Mouse (Mus musculus): ENCODE data around the gene Ass1. TPM values are rescaled to one million over a fixed set of nuclear protein-coding genes. Genes with fewer than 3 reads are reported as not detected.

The Ass1 gene
- polyA plus RNA-seq, 1 experiment from 2014 or later: 7.3 TPM

DNA sequence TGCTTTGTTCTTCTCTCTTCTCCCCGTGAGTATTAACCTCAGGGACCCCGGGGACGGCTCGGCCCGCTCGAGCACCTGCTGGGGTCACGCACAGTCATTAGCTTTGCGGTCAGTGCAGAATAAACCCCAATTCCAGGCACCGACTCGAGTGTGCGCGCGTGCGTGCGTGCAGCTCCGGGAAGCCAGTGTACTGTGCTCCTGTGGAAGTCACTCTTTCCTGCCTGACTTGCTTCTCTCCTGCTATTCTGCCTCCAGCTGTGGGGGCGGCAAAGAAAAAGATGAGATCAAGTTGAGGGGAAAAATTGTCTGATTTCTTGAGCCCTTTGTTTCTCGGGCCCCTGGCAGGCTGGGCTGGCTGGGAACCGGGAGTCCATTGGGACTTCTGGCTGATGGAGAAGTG, 27.6 kb downstream of the Ass1 start:
- H3K4me1 ChIP-seq: peaks cover 100% of the 10 kb centered on the region

DNA sequence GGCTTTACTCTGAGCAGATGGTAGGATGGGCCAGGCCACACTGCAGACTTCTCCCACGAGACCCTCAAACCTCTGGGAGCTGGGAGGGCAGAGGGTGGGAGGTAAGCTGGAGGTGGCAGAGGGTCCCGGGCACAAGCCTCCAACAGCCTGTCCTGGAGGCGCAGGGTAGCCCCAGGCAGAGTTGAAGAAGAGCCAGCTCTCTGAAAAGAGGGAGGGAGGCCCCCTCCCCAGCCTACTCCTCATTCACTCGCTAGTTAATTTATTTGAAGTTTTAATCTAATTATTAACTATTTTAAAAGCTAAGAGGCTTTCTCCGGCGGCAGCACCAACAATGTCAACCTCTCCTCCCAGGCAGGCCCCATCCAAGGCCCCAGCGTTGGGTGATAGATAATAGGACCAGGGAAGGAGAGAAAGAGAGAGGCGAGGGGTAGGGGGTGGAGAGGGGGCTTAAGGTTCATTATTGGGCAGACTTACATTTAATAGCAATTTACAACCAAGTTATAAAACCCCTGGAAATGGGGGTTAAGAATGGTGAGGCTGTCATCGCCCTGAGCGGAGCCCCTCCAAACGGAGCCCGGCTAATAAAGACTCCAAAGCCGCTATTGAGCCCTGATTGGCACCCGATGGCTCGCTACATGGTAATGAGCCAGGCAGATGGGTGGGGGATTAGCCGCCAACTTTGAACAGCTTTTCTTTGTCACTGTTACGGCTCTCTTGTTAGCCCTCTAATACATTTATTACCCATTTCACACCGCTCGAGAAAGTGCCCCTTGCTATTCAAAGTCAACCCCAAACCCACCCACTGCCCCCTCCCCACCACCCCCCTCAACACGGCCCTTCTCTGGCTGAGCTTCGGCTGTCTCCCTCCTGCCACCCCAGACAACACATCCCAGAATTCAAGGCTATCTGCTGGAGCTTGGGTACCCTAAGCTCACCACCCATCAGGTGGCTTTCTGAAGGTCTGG, 29.6 kb downstream of the Ass1 start:
- H3K27me3 ChIP-seq (ENCODE audit: poor library complexity, severe bottlenecking): peaks cover 100% of the 10 kb centered on the region
- DNase-seq (ENCODE audit: extremely low spot score, low spot score): peak; percentile 75
- peak overlapping the region; percentile 69 for H3K27ac ChIP-seq
- peak overlapping the region; percentile 29 for H3K4me3 ChIP-seq
- H3K9me3 ChIP-seq: no peaks in the 10 kb centered on the region
- no peaks in the 10 kb centered on the region for H3K36me3 ChIP-seq (replicated peaks)
- 15% methylated on average over 21 of the region's 21 CpGs for WGBS
- peaks cover 100% of the 10 kb centered on the region for H3K4me1 ChIP-seq

More for the DNA sequence above, 27.6 kb downstream of the Ass1 start:
- no peaks in the 10 kb centered on the region for H3K9me3 ChIP-seq
- no peak for DNase-seq (ENCODE audit: extremely low spot score, low spot score)
- peaks cover 100% of the 10 kb centered on the region for H3K27me3 ChIP-seq (ENCODE audit: poor library complexity, severe bottlenecking)
- peak overlapping the region; percentile 53; the same call in 1 of the 2 replicates for H3K27ac ChIP-seq
- H3K36me3 ChIP-seq (replicated peaks): no peaks in the 10 kb centered on the region
- WGBS: 60% methylated on average over 19 of the region's 19 CpGs
- H3K4me3 ChIP-seq: 0 out of 2 replicates have a peak overlapping the region, but pooled peaks have one; percentile 4

DNA sequence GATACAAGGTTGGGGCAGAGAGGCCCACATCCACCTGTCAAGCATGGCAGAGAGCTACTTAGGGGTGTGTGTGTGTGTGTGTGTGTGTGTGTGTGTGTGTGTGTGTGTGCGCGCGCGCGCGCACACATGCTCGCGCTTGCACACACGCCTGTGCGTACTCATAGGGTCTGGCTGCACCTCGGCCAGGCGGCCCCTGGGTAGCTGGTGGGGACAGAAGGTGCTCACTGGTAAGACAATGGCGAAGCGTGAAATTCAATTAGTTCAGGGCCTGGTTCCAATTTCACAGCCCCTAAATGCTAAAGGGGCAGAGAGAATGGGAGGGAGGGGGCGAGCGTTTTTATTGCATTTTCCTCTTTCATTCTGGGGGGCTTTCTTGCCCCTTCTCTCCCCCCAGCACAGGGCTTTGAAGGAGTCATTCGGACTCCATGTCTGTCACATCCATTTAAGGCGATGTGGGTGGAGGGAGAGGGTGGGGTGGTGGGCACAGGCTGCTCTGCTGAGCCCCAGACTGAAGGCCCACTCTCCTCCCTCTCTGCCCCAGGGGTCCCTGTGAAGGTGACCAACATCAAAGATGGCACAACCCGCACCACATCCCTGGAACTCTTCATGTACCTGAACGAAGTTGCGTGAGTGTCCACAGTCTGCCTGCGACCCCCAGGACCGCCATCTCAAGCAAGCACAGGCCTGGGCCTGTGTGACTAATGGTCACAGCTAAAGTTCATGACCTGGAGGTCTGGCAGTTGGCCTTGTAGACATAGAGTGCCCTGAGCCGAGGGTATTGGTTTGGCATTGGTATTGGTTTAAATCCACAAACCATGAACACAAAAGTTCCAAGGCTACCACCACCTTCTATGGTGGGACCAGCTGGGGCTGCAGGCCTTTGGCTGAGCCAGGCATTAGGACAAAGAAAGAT, 30.5 kb downstream of the Ass1 start:
- H3K36me3 ChIP-seq (replicated peaks): no peaks in the 10 kb centered on the region
- peaks cover 100% of the 10 kb centered on the region for H3K4me1 ChIP-seq
- peaks cover 100% of the 10 kb centered on the region for H3K27me3 ChIP-seq (ENCODE audit: poor library complexity, severe bottlenecking)
- WGBS: 42% methylated on average over 24 of the region's 24 CpGs
- peak overlapping the region; percentile 29; the same call in 1 of the 2 replicates for H3K4me3 ChIP-seq
- H3K9me3 ChIP-seq: no peaks in the 10 kb centered on the region
- no peak for DNase-seq (ENCODE audit: extremely low spot score, low spot score)
- H3K27ac ChIP-seq: peak overlapping the region; percentile 69

DNA sequence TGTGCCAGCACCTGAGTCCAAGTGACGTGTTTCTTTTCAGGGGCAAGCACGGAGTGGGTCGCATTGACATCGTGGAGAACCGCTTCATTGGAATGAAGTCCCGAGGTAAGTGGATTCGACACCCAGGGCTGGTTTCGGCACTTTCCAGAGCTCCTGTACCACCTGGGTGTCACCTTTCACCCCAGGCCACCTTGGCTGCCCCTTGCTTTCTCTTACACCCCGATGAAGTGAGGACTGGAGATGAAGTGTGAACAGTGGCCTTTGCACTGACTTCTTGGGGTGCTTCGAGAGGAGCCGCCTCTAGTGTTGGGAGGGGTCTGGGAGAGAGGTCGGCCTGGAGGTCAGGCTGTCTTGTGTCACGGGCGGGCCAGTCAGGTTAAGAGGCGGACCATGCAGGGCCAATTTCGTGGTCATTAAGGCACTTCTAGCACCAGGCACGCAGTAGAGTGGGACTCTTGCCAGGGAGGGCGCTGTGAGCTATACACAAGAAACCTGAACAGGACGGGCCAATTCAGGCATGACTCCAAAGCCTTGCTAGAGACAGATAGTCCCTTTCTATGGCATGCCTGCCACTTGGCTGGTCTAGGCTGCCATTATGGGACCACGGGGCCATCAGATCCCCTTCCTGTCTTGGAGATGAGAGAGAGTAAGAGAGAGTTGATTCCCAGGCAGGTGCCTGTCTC, 31.6 kb downstream of the Ass1 start:
- Histone ChIP-seq H3K36me3 (replicated peaks) (no peaks in the 10 kb centered on the region), H3K9me3 (no peaks in the 10 kb centered on the region), H3K27me3 (ENCODE audit: poor library complexity, severe bottlenecking) (peaks cover 100% of the 10 kb centered on the region), H3K4me1 (peaks cover 99% of the 10 kb centered on the region), H3K4me3 (no peak overlapping the region), H3K27ac (peak overlapping the region; percentile 30; the same call in 1 of the 2 replicates)
- DNase-seq (ENCODE audit: extremely low spot score, low spot score): no peak
- WGBS: 48% methylated on average over 20 of the region's 20 CpGs

DNA sequence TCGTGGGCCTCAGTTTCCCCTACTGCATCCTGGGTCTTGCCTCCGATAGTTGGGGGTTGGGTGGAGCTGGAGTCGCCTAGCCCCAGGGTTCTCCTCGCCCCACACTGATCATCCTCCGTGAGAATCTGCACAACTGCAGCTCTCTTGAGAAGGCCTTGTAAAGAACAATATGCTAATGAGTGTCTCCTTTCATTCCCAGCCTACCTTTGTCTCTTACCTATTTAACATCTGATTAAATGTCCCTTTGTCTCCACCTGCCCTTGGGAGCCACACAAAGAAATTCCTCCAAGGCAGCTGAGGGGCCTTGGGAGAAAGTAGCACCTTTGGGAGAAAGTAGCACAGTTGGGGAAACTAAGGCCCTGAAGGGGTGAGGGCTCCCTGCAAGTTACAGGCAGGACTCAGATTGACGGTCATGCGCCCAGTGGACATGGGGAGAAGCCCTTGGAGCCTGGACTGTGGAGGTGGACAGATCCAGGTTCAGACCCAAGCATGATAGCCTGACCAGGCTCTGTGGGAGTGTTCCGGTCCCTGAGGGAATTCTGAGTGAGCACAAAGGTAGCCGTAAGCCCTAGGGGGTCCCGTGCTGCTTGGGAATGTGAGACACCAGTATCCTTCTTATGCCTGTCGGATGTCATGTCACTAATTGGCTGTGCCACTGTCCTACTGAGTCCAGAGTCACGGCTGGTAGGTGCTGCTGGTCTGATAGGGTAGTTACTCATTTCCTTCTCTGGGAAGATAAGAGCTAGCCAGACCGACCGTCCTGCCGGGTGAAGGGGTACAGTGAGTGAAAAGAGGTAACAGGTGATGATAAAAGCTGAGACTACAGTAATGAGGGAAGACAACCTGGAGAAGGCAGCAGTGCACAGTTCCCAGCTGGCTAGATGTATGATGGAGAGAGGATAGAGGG, 32.9 kb downstream of the Ass1 start:
- Histone ChIP-seq H3K4me3 (no peak overlapping the region), H3K27me3 (ENCODE audit: poor library complexity, severe bottlenecking) (peaks cover 98% of the 10 kb centered on the region), H3K27ac (no peak overlapping the region), H3K9me3 (no peaks in the 10 kb centered on the region), H3K4me1 (peaks cover 86% of the 10 kb centered on the region), H3K36me3 (replicated peaks) (no peaks in the 10 kb centered on the region)
- no peak for DNase-seq (ENCODE audit: extremely low spot score, low spot score)
- 42% methylated on average over 15 of the region's 15 CpGs for WGBS

DNA sequence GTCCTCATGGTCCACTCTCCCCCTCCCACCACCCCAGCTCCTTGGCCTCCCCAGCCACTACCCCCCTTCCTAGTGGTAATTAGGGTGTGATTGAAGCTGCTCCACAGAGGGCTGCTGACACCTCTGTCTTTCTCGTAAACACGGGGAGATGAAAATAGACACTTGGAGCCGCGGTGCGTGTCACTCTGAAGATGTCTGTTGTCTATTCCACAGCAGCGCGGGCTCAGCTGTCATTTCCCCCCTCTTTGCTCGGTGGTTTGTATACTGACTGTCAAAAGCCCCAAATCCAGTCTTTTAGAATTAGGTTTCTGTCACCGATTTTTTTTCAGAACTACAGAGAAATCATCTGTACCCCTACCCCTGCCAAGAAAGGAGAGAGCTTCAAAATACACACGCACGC, 35.5 kb downstream of the Ass1 start:
- Histone ChIP-seq H3K4me3 (no peak overlapping the region), H3K9me3 (peaks cover 4% of the 10 kb centered on the region; the same call in 1 of the 2 replicates), H3K27me3 (ENCODE audit: poor library complexity, severe bottlenecking) (peaks cover 94% of the 10 kb centered on the region), H3K36me3 (replicated peaks) (no peaks in the 10 kb centered on the region), H3K4me1 (peaks cover 66% of the 10 kb centered on the region), H3K27ac (peak overlapping the region; percentile 20; the same call in 1 of the 2 replicates)
- no peak for DNase-seq (ENCODE audit: extremely low spot score, low spot score)
- WGBS: 73% methylated on average over 11 of the region's 11 CpGs

DNA sequence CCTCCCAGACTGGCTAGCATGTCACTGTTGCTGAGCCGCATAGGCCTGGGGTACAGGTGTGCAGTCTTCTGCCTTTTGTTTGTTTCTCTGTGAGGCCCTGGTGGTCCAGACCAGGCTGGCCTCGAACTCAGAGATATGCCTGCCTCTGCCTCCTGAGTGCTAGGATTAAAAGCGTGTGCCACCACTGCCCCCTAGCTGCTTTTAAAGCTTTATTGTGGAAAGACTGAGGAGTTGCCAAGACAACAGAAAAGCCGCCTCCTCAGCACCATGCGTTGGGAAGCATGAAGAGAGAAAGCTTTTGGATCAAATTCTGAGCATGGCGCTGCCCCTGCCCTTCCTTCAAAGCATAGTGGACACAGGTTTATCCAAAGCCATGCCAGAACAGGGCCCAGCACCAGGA, 38.8 kb downstream of the Ass1 start:
- H3K4me3 ChIP-seq: no peak overlapping the region
- no peak overlapping the region for H3K27ac ChIP-seq
- WGBS: 95% methylated on average over 6 of the region's 6 CpGs
- peaks cover 94% of the 10 kb centered on the region for H3K27me3 ChIP-seq (ENCODE audit: poor library complexity, severe bottlenecking)
- H3K4me1 ChIP-seq: peaks cover 60% of the 10 kb centered on the region
- no peak for DNase-seq (ENCODE audit: extremely low spot score, low spot score)
- H3K36me3 ChIP-seq (replicated peaks): no peaks in the 10 kb centered on the region
- H3K9me3 ChIP-seq: peaks cover 4% of the 10 kb centered on the region; the same call in 1 of the 2 replicates

DNA sequence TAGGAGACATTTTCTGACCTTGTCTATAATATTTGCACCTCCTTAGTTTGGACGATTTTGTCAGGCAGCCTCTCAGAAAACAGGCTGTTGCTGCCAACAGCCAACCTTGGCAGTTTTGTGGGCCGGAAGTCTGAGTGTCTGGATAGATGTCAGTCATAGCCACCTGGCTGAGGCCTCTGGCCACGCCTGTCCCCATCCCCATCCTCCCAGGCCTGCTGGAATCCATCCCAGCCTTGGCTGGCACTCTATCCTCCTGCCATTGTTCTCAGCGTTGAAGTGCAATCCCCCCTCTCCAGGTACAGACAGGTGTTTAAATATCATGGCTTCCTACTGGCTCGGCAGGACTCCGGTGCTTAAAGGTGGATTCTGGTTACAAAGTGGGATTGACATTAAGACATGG, 41.3 kb downstream of the Ass1 start:
- Histone ChIP-seq H3K27me3 (ENCODE audit: poor library complexity, severe bottlenecking) (peaks cover 75% of the 10 kb centered on the region), H3K4me3 (no peak overlapping the region), H3K27ac (no peak overlapping the region), H3K4me1 (peaks cover 44% of the 10 kb centered on the region), H3K9me3 (peaks cover 19% of the 10 kb centered on the region), H3K36me3 (replicated peaks) (peaks cover 11% of the 10 kb centered on the region; the same call in 1 of the 2 replicates)
- WGBS: 70% methylated on average over 6 of the region's 6 CpGs
- no peak for DNase-seq (ENCODE audit: extremely low spot score, low spot score)

DNA sequence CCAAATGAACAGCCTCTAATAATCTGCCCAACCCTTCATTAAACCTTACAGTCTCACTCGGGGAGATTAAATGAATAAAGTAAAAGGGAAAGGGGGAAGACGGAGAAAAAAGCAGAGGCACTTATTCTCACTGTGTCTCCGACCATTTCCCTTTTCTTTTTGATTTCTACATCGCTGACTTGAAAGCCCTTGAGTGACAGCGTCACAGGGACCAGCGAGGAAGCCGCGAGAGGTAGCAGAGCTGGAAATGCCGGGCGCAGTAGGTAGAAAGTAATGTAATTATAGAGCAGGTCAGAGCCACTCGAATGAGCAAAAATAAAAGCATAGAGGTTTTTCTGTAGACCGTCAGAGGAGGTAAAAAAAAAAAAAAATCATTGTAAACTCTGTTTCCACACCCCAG, 46.5 kb downstream of the Ass1 start:
- Histone ChIP-seq H3K4me3 (no peak overlapping the region), H3K27me3 (ENCODE audit: poor library complexity, severe bottlenecking) (peaks cover 47% of the 10 kb centered on the region), H3K9me3 (peaks cover 15% of the 10 kb centered on the region), H3K4me1 (peaks cover 45% of the 10 kb centered on the region), H3K36me3 (replicated peaks) (peaks cover 11% of the 10 kb centered on the region; the same call in 1 of the 2 replicates), H3K27ac (no peak overlapping the region)
- DNase-seq (ENCODE audit: extremely low spot score, low spot score): no peak
- 64% methylated on average over 12 of the region's 12 CpGs for WGBS

DNA sequence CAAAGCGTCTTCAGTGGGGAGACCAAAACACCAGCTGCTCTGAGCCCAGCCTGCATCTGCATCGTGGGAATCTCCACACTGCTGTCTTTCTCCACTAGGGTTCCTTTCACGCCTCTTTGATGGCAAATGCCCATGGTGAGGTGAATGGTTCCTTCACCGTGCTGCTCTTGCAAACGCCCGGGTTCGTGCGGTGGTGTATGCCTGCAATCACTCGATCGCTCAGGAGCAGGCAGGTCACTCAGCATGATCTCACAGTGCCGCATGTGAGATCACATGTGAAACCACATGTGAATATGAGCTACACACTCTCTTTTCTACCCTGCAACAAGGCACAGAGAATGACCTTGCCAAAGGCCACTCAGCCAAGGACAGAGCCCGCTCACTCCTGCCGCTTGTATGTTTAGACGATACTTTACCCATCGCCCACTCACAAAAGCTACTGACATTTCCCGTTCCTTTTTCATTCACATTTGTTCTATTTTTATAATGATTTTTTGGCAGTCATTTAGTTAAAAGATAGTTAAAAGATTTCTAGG, 51.9 kb downstream of the Ass1 start:
- Histone ChIP-seq H3K27ac (no peak overlapping the region), H3K4me3 (no peak overlapping the region), H3K4me1 (peaks cover 29% of the 10 kb centered on the region), H3K9me3 (no peaks in the 10 kb centered on the region), H3K27me3 (ENCODE audit: poor library complexity, severe bottlenecking) (peaks cover 56% of the 10 kb centered on the region), H3K36me3 (replicated peaks) (no peaks in the 10 kb centered on the region)
- DNase-seq (ENCODE audit: extremely low spot score, low spot score): no peak
- WGBS: 89% methylated on average over 16 of the region's 16 CpGs

DNA sequence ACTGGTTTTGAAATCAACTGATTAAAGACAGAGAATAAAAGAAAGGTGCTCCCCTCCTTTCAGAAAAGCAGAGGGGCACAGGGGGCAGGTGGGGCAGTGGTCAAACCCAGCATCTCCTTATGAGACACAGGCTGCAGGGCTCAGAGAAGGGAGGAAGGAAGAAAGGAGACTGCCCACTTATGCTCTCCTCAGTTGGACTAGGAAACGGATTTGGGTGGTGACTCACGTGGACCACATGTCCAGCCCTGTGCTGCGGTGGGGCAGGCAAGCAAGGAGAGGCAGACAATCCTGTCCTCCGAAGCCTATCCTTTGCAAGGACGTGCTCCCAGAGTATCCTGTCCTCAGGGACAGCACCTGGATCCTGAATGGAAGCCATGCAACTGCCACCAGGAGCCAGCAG, 54.6 kb downstream of the Ass1 start:
- H3K4me3 ChIP-seq: no peak overlapping the region

More for the DNA sequence above, 54.6 kb downstream of the Ass1 start:
- H3K36me3 ChIP-seq (replicated peaks): no peaks in the 10 kb centered on the region
- H3K4me1 ChIP-seq: peaks cover 44% of the 10 kb centered on the region
- WGBS: 77% methylated on average over 5 of the region's 5 CpGs
- DNase-seq (ENCODE audit: extremely low spot score, low spot score): no peak
- H3K9me3 ChIP-seq: no peaks in the 10 kb centered on the region
- peaks cover 65% of the 10 kb centered on the region for H3K27me3 ChIP-seq (ENCODE audit: poor library complexity, severe bottlenecking)
- 0 out of 2 replicates have a peak overlapping the region, but pooled peaks have one; percentile 4 for H3K27ac ChIP-seq
